Mouse (Mus musculus): ENCODE results near the gene Tmem200a. TPM values are rescaled to one million over a fixed set of nuclear protein-coding genes. Genes with fewer than 3 reads are reported as not detected.

The Tmem200a gene
- polyA plus RNA-seq, 1 experiment from 2014 or later = 2.7 TPM

DNA sequence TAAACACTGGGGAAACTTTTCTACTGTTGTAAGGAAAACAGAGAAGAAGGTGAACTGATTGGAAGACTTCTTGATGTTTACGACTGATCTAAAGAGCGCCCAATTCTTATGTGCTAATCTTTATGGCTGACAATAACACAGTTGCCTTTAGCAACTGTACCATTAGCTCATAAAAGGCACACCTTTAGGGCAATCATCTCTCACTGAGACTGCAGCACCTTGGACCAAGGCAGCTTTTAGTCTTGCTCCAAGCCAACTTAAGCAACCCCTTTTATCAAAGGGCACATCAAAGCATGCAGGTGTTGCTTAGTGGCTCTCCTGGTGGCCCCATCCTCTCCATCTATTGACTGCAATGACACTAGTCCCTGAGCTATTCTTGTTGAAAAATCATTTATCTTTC lies 27.7 kb downstream of the Tmem200a start:
- 89% methylated on average over 2 of the region's 2 CpGs for WGBS
- Histone ChIP-seq H3K36me3 (no peaks in the 10 kb centered on the region), H3K27ac (no peak overlapping the region), H3K4me3 (no peak overlapping the region), H3K9me3 (replicated peaks) (no peaks in the 10 kb centered on the region), H3K27me3 (ENCODE audit: low read depth, poor library complexity, severe bottlenecking) (no peaks in the 10 kb centered on the region), H3K4me1 (no peaks in the 10 kb centered on the region)
- DNase-seq (ENCODE audit: low spot score) = no peak

DNA sequence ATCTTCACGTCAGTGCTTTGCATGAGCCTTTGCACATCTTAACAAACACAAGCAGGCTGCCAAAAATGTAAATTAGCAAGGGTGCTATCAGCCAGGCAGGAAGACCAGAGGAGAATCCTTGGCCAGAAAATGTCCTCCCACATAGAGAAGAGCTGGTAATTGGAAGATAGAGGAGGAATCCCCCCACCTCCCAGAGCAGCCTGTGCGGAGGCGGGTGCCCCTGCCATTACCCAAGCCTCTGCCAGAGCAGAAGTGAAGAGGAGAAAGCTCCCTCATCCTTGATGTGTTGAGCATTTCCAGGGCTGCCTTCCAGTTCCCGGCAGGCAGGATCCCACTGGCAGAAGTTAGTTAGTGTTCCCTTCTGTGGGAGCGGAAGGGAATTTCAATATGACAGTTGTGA lies 43.9 kb downstream of the Tmem200a start:
- DNase-seq (ENCODE audit: low spot score) = no peak

DNA sequence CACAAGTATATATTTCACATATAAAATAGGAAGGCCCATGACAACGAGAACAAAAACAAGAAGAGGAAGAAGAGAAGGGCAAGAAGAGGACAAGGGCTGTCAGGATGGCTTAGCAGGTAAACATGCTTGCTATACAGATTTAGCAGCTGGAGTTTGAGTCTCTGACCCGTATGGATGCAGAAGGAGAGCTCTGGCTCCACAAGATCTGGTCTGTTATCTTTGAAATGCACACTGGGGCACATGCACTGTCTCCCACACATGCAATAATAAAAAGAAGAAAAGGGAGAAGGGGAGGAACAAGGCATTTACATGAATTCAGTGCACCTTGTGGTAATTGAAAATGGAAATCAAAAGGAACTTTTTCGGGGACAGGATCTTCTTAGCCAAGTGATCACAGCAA lies 60.1 kb downstream of the Tmem200a start:
- Histone ChIP-seq H3K36me3 (no peaks in the 10 kb centered on the region), H3K9me3 (replicated peaks) (no peaks in the 10 kb centered on the region), H3K4me3 (no peak overlapping the region), H3K27ac (no peak overlapping the region), H3K4me1 (no peaks in the 10 kb centered on the region), H3K27me3 (ENCODE audit: low read depth, poor library complexity, severe bottlenecking) (no peaks in the 10 kb centered on the region)
- WGBS = 89% methylated on average over 3 of the region's 3 CpGs
- DNase-seq (ENCODE audit: low spot score) = no peak

More for the DNA sequence above, 43.9 kb downstream of the Tmem200a start:
- H3K4me3 ChIP-seq = no peak overlapping the region
- 81% methylated on average over 5 of the region's 5 CpGs for whole genome bisulfite sequencing
- H3K27me3 ChIP-seq (ENCODE audit: low read depth, poor library complexity, severe bottlenecking) = no peaks in the 10 kb centered on the region
- no peaks in the 10 kb centered on the region for H3K9me3 ChIP-seq (replicated peaks)
- no peaks in the 10 kb centered on the region for H3K4me1 ChIP-seq
- no peak overlapping the region for H3K27ac ChIP-seq
- no peaks in the 10 kb centered on the region for H3K36me3 ChIP-seq

GRCm38 (mm10) chr10:26014298-26014697 lies 64.6 kb downstream of the Tmem200a start:
- no peaks in the 10 kb centered on the region for H3K36me3 ChIP-seq
- WGBS = 63% methylated on average over 1 of the region's 1 CpGs

DNA sequence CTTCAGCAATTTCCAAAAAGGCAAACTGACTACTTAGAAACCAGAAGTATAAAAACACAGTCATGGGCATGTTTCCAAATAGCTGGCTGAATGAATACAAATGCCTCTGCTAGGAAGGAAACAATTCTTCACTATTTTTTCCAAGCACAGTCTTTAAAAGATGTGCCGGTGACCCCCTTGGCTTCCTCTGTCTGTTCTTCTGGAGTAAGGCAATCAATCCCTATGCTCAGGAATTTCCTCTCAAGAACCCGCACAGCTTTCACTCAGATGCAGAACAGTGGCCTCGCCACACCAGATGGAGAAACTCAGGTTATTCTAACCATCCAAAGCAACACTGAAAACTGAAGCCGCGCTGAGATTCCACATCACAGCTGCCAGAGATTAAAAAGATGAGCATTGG lies 69.9 kb downstream of the Tmem200a start:
- H3K9me3 ChIP-seq (replicated peaks) = no peaks in the 10 kb centered on the region
- H3K4me1 ChIP-seq = no peaks in the 10 kb centered on the region
- no peak for DNase-seq (ENCODE audit: low spot score)
- WGBS = 71% methylated on average over 5 of the region's 5 CpGs
- H3K27me3 ChIP-seq (ENCODE audit: low read depth, poor library complexity, severe bottlenecking) = no peaks in the 10 kb centered on the region
- no peak overlapping the region for H3K27ac ChIP-seq
- no peaks in the 10 kb centered on the region for H3K36me3 ChIP-seq
- H3K4me3 ChIP-seq = no peak overlapping the region

More at GRCm38 (mm10) chr10:26014298-26014697, 64.6 kb downstream of the Tmem200a start:
- Histone ChIP-seq H3K9me3 (replicated peaks) (no peaks in the 10 kb centered on the region), H3K27ac (no peak overlapping the region), H3K27me3 (ENCODE audit: low read depth, poor library complexity, severe bottlenecking) (no peaks in the 10 kb centered on the region), H3K4me3 (no peak overlapping the region), H3K4me1 (no peaks in the 10 kb centered on the region)
- DNase-seq (ENCODE audit: low spot score) = no peak

DNA sequence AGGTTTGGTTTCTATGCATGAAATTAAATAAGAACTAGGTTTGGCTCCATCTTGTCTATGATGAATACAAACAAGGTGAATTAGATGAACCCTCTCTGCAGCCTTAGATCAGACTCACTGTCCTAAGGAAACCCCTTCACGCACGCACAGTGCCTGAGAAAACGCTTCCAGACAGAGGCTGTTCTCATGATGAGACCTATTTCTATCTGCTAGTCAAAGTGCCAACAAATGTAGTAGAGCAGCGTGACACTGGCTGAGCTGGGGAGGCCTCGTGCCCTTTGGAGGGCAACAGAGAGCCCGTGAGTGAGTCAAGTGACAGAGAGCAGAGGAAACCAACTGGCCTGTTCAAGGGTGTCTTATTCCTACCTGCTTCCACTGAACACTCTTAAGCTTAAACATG lies 73.4 kb downstream of the Tmem200a start:
- Histone ChIP-seq H3K4me3 (no peak overlapping the region), H3K36me3 (no peaks in the 10 kb centered on the region), H3K9me3 (replicated peaks) (no peaks in the 10 kb centered on the region), H3K27me3 (ENCODE audit: low read depth, poor library complexity, severe bottlenecking) (no peaks in the 10 kb centered on the region), H3K4me1 (no peaks in the 10 kb centered on the region), H3K27ac (no peak overlapping the region)
- no peak for DNase-seq (ENCODE audit: low spot score)
- WGBS = 89% methylated on average over 6 of the region's 6 CpGs

DNA sequence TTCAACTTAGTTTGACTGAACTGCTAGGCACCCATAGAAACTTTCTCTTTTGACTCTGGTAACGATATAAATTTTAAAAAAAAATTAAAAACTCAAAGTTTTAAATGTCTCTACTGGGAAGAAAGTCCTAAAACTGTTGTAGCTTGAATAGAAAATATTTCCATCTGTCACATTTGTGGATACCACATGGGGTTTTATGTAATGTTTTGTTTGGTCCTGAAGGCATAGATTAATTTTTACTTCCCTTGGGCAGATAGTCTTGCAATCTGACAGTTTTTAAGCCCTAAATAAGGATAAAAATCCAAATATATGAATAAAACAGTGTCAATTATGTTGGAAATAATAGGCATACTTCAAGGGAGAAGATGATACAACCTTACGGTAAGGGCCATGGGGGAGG lies 78.0 kb downstream of the Tmem200a start:
- H3K4me3 ChIP-seq = no peak overlapping the region
- DNase-seq (ENCODE audit: low spot score) = no peak
- H3K36me3 ChIP-seq = no peaks in the 10 kb centered on the region
- no peaks in the 10 kb centered on the region for H3K9me3 ChIP-seq (replicated peaks)
- no peak overlapping the region for H3K27ac ChIP-seq
- H3K27me3 ChIP-seq (ENCODE audit: low read depth, poor library complexity, severe bottlenecking) = no peaks in the 10 kb centered on the region
- peaks cover 4% of the 10 kb centered on the region; the same call in 1 of the 2 replicates for H3K4me1 ChIP-seq
- WGBS = 90% methylated on average over 2 of the region's 2 CpGs

DNA sequence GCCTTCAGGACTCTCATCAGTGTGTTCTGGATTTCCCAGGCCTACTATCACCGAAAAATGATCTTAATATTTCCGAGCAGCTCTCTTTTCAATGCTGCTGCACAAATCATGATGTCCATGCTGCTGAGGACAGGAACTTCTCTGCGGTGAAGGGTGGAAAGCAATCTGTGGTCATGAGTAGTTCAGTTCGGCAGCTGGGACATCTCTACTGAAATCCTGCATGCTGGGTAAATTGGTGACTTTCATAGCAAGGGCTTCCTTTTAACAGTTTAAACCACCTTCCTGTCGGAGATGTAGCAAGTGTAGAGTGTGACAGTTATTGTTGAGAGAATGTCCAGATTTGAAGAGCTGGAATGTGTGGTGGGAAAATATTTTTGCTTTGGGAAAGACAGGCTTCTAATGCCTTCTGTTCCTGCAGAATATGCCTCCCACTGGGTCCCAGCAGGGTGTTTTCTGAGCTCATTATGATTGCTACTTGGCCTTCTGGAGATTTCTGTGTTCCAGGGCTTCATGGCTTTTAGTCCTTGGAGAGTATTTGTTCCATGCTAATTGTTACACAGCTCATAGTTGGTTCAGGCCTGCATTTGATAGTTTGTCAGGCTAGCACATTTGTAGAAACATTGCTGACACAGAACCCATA lies 79.4 kb downstream of the Tmem200a start:
- Histone ChIP-seq H3K27me3 (ENCODE audit: low read depth, poor library complexity, severe bottlenecking) (no peaks in the 10 kb centered on the region), H3K4me1 (peaks cover 4% of the 10 kb centered on the region; the same call in 1 of the 2 replicates), H3K9me3 (replicated peaks) (no peaks in the 10 kb centered on the region), H3K4me3 (no peak overlapping the region), H3K36me3 (no peaks in the 10 kb centered on the region), H3K27ac (no peak overlapping the region)
- no peak for DNase-seq (ENCODE audit: low spot score)
- WGBS = 91% methylated on average over 5 of the region's 5 CpGs

GRCm38 (mm10) chr10:25984056-25984455 lies 94.8 kb downstream of the Tmem200a start:
- no peaks in the 10 kb centered on the region for H3K9me3 ChIP-seq (replicated peaks)
- H3K36me3 ChIP-seq = no peaks in the 10 kb centered on the region
- H3K27me3 ChIP-seq (ENCODE audit: low read depth, poor library complexity, severe bottlenecking) = no peaks in the 10 kb centered on the region
- no peak overlapping the region for H3K27ac ChIP-seq
- no peaks in the 10 kb centered on the region for H3K4me1 ChIP-seq
- 78% methylated on average over 2 of the region's 2 CpGs for WGBS
- DNase-seq (ENCODE audit: low spot score) = no peak
- no peak overlapping the region for H3K4me3 ChIP-seq

GRCm38 (mm10) chr10:25982617-25983016 lies 96.2 kb downstream of the Tmem200a start:
- Histone ChIP-seq H3K27me3 (ENCODE audit: low read depth, poor library complexity, severe bottlenecking) (no peaks in the 10 kb centered on the region), H3K27ac (no peak overlapping the region), H3K4me3 (no peak overlapping the region), H3K9me3 (replicated peaks) (no peaks in the 10 kb centered on the region), H3K4me1 (no peaks in the 10 kb centered on the region), H3K36me3 (no peaks in the 10 kb centered on the region)
- 89% methylated on average over 1 of the region's 1 CpGs for WGBS
- DNase-seq (ENCODE audit: low spot score) = no peak

- DNase-seq (ENCODE audit: low spot score) = no peak
- Histone ChIP-seq H3K27ac (no peak overlapping the region), H3K36me3 (no peaks in the 10 kb centered on the region), H3K4me3 (no peak overlapping the region), H3K9me3 (replicated peaks) (no peaks in the 10 kb centered on the region), H3K27me3 (ENCODE audit: low read depth, poor library complexity, severe bottlenecking) (no peaks in the 10 kb centered on the region), H3K4me1 (no peaks in the 10 kb centered on the region)
- 61% methylated on average over 4 of the region's 4 CpGs for WGBS
Measured at GRCm38 (mm10) chr10:25962863-25963262, 116.0 kb downstream of the Tmem200a start.

DNA sequence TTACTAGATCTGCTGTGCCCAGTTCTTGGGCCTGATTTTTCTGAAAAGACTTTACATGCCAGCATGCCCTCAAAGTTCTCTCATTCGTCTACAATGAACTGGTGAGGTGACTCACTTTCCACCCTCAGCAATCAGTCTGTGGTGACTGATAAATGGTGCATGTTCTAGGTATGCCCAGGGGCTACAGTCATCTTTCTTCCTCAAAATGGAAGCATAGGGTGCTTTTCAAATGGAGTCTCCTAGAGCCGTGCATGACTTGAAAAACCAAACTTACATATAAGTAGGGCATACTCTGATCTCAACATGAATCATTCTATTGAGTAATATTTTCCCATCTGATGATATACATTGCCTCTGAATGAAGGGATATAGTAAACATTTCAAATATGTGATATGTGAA lies 117.8 kb downstream of the Tmem200a start:
- Histone ChIP-seq H3K4me3 (no peak overlapping the region), H3K9me3 (replicated peaks) (no peaks in the 10 kb centered on the region), H3K4me1 (no peaks in the 10 kb centered on the region), H3K36me3 (no peaks in the 10 kb centered on the region), H3K27ac (no peak overlapping the region), H3K27me3 (ENCODE audit: low read depth, poor library complexity, severe bottlenecking) (0 out of 2 replicates have a peak, but pooled peaks cover 3% of the 10 kb centered on the region)
- no peak for DNase-seq (ENCODE audit: low spot score)
- 88% methylated on average over 2 of the region's 2 CpGs for WGBS

DNA sequence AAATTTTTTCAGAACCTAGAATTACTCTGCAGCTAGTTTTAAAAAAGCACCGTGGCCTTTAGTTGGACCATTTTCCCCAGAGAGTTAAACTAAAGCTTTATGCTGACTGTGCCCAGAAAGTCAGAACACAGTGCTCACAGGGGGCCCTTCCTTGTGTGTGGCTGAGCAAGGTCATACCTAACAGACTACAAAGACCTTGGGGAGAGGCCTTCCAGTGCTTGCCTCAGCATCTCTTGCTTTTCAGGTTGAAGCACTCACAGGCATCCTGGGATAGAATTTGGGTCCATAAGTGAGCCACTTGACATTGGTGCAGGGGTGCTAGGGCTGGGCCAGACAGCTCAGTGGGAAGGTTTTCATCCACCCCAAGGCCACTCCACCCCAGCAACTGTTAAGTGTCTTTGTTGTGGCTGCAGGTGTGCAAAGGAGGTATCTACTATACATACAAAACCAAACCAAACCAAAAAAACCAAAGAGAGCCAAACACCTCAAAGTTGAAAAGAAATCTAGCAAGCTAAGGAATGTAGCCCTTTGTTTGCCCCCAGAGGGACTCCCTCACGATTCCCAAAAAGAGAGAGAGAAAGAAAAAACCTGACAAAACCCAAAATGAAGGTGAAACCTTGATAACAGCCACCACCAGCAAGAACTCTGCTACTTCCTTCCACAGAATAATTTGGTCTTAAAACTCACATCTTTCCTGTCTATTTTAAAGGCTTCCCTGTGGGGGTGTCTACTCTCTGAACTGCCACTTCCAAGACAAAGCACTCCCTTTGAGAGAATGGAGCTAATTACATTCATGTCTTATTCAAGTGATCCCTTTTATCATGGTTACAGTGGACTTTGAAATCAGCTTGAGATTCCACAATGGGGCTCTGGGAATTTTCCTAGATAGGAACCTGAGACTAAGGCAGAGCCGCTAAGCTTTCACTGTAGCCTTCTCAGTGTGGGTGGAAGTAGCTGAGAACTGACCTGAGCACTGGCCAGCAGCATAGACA lies 119.8 kb downstream of the Tmem200a start:
- no peaks in the 10 kb centered on the region for H3K9me3 ChIP-seq (replicated peaks)
- no peak overlapping the region for H3K4me3 ChIP-seq
- WGBS = 59% methylated on average over 3 of the region's 3 CpGs
- DNase-seq (ENCODE audit: low spot score) = no peak
- H3K27me3 ChIP-seq (ENCODE audit: low read depth, poor library complexity, severe bottlenecking) = 0 out of 2 replicates have a peak, but pooled peaks cover 5% of the 10 kb centered on the region
- H3K27ac ChIP-seq = no peak overlapping the region
- H3K4me1 ChIP-seq = peaks cover 12% of the 10 kb centered on the region
- no peaks in the 10 kb centered on the region for H3K36me3 ChIP-seq
